Mouse (Mus musculus): ENCODE data around the gene Synpo2l.
"Not testable (repeated sequence)": the region's sequence is repeated elsewhere in the genome, so short reads cannot be mapped to it uniquely, and the experiment has no call there.

Synpo2l gene

DNA sequence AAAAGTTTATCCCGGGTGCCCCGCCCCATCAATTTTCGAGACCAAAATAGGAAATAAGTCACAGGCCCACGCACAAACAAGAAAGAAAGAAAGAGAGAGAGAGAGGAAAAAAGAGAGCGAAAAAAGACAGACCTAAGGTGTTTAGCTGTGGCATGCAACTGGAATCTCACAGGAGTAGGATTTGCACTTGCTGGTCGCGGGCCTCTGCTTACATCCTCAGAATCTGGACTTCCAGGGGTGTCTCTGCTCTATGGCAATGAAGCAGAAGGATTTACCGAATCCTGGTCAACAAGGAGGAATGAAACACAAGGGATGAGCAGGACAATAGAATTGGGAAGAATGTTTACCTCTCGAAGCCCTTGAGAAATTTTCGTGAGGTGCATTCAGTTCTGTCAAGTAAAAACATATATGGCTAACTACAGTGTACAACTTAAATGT is 26.7 kb downstream of the Synpo2l start:
- no peak for DNase-seq (ENCODE audit: low read depth)

DNA sequence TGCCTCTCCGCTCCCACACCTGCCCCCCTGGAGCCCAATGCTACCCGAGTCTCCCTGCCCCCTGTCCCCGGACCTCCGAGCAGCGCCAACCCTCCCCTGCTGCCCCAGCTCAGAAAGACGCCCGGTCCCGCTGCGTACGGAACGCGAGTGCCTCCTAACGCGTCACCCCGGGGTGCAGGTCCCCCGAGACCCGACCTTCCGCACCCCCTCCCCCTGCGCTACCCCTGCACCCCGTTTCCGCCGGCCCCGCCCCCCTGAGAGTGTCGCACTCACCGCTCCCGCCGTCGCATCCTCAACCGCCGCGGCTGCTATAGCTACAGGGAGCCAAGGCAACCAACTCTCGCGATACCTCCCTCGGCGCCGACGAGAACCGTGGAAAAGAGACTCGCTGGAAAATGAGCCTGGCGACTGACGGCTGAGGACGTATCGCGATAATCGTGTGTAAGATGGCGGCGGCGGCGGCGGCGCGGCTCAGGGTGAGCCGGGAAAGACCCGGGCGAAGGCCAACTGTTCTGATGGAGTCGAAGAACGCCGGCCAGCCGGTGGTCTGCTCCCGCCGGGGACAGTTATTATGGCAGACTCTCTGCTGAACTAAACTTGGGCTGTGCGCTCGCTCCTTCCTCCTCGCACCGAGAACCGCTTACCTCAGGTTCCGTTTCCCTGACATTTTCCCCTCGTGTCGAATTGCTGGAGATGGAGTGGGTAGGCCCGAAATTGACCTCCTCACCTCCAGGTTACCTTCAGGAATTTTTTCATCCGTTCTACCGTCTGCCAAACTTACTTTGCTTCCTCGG is 27.3 kb downstream of the Synpo2l start, which contains the start of gene Usp54:
Gene Usp54 (minus strand): TSS at position 420 of the 794 bp plus-strand sequence.
- DNase-seq (ENCODE audit: low read depth): peak; percentile 99

DNA sequence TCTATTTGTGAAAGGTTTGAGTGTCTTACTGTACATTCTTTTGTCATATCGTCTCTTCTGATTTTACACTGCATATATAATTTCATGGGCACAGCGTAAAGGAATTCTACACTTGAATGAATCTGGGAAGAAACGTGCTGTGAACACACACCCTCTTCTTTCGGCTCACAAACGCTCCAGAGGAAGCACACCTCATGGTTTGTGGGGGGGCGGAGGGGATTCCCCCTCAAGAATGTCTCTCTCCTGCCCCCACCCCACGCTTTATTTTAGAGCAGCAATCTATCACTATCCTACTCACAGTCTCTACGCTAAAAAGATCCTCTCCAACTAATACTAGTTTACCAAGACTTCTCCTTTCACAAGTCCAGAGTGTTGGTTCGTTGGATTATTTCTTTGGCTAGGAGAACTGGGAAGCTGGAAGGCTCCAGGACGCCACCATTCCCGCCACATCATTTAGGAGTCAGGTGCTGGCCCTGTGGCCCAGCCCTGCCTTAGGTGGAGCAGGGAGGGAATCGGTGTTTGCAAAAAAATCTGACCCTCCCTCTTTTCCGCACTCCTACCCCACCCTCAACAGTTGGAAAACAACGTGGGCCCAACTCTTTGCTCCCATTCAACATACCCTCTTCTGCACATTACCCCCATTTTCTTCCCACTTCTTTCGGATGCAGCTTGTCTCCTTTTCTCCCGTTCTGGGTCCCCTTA is 28.1 kb downstream of the Synpo2l start:
- no peak for DNase-seq (ENCODE audit: low read depth)

DNA sequence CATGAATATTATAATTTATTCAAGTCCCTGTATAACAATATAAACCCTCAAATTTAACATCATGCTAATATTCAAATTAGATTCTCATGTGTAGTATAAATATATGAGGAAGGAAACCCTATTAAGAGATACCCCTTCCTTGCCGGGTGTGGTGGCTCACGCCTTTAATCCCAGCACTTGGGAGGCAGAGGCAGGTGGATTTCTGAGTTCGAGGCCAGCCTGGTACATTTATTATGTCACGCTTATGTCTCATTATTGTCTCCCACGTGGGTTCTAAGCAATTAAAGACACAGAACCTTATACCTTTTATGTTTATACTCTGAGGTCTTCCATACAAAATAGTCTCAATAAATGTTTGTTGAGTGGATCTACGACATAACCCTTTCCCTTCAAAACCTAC is 29.5 kb downstream of the Synpo2l start:
- DNase-seq (ENCODE audit: low read depth): no peak

DNA sequence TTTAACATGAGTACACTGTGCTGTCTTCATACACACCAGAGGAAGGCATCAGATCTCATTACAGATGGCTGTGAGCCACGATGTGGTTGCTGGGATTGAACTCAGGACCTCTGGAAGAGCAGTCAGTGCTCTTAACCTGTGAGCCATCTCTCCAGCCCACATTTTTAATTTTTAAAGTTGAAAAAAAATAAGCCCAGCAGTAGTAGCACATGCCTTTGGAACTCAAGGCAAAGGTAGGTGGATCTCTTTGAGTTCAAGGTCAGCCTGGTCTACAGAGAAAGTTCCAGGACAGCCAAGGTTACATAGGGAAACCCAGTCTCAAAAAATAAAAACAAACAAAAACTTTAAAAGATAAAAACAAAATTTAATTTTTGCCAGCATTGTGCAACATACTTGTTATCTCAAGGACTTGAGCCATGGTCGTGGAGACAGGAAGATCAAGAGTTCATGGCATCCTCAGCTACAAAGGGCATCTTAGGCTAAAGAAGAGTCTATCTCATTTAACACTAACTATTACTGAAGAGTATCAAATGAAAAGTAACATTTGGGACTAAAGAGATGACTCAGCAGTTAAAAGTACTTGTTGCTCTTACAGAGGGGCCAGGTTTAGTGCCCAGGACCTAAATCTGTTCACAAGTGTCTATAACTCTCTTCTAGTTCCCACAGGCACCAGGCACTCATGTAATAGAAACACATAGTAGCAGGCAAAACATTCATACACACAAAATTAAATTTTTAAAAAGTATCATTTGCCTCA is 30.2 kb downstream of the Synpo2l start:
- no peak for DNase-seq (ENCODE audit: low read depth)

DNA sequence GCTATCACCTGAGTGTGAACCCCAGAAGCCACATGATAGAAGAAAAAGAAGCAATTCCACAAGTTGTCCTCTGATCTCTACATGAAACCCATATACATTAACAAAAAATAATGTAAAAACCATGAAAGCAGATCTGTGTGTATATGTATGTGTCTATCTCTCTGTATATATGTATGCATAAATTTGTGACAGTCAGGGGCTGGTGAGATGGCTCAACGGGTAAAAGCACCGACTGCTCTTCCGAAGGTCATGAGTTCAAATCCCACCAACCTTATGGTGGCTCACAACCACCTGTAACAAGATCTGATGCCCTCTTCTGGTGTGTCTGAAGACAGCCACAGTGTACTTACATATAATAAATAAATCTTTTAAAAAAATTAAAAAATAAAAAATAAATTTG is 31.2 kb downstream of the Synpo2l start:
- DNase-seq (ENCODE audit: low read depth): not testable (repeated sequence)

DNA sequence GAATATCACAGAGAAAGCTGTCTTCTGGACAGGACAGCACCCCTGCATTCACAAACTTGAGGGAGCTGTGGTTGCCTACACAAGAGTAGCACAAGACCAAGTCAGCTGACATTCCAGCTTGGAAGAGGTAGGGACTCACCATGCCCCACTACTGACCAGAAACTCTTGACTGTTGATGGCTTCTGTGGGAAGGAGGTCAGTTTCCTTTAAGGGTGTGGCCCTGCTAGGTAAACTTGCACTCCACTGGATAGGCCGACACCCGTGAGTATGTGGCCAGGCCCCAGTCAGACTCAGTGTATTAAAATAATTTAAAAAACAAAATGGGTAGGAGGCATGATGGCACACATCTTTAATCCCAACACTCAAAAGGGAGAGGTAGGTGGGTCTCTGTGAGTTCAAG is 32.6 kb downstream of the Synpo2l start:
- DNase-seq (ENCODE audit: low read depth): no peak

DNA sequence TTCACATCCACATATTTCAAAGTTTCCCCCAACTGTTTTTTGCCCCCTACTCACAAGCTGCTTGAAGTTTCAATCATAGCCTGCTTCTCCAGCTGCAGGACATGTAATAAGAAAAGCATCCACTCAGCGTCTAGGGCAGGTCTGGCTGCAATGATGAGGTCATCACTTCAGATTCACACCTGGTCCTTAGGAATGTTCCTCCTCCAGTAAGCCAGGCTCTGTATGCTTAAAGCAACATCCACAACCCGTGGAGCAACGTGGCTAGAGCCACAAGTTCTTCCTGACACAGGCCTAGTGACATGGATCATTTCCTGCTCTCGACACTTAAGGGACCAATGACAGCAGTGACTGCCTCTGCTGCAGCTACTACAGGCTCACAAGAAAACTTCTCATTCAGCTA is 36.9 kb downstream of the Synpo2l start:
- DNase-seq (ENCODE audit: low read depth): no peak

DNA sequence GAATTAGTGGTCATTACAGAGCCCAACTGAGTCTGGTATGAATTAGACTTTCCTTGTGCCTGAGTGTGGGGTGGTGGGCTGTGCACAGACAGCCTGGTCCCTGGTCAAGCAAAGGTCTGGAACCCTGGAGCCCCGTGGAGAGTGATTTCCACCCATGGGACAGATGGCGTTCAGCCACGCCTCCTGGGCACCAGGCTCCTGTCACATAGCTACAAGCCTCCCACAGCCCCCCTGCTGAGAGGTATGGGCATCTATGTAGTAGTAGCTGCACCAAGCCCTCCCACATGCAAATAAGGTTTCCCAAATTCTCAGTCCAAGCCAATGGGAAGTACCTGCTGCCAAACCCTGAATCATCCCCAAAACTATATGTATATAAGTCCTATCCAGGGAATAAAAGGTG is 41.2 kb downstream of the Synpo2l start:
- DNase-seq (ENCODE audit: low read depth): no peak

DNA sequence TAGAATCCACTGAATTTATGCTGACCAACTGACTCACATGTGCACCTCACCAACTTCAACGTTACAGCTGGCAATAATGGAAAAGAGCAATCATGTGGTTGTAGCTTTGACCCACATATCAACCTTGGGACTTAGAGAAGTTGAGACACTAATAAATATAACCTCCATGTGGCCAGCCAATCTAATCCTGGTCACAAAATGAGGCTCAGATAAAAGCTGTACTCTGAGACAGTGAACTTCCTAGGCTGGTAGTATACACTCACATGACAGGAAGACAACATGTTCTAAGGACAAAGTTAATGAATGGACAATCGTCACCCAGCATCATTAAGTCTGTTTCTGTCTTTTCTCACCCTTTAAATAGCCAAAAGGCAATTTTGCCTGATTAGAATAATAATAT is 41.7 kb downstream of the Synpo2l start:
- no peak for DNase-seq (ENCODE audit: low read depth)

DNA sequence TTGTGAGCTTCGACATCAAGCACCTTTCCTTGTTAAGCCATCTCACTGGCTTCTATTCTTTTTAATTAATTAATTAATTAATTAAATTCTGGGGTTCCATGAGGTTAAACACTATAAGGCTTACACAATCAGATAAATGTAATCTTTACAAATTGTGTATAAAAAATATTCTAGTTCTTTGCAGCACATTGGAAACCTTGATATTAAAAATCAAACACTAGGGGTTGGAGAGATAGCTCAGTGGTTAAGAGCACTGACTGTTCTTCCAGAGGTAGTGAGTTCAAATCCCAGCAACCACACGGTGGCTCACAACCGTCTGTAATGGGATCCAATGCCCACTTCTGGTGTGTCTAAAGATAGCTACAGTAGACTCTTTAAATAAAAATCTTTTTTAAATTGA is 45.2 kb downstream of the Synpo2l start:
- no peak for DNase-seq (ENCODE audit: low read depth)

DNA sequence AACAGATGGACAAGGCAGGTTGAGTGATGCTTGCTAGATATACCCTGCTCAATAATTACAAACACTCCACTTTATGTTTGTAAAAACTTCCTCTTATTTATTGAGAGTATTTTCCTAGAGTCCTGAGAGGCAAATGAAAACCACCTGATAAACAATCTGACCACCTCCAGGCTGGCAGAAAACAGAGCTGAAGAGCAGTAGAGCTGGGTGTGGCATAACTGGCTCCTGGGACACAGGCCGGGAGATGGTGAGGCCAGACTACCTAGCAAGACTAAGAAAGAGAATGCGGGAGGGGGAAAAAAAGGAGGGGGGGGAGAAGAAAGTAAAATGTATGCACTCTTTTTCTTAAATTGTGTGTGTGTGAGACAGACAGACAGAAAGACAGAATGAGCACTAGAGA is 45.7 kb downstream of the Synpo2l start:
- DNase-seq (ENCODE audit: low read depth): no peak

DNA sequence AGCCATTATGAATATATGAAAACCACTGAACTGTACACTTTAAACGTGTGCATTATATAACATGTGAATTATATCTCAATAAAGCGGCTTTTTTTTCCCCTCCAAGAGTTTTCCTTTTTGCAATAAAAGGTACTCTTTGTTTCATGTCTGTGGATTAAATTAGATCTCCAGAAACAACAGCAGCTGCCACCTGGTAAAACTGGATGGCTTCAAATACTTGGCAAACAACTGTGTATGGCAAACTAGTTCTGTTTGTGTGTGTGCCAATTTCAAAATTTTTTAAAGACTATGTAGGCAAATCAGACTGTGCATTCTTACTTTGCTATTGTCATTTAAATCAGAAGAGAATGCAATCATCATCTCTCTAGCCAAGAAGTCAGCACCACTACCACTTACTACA is 46.3 kb downstream of the Synpo2l start:
- no peak for DNase-seq (ENCODE audit: low read depth)

DNA sequence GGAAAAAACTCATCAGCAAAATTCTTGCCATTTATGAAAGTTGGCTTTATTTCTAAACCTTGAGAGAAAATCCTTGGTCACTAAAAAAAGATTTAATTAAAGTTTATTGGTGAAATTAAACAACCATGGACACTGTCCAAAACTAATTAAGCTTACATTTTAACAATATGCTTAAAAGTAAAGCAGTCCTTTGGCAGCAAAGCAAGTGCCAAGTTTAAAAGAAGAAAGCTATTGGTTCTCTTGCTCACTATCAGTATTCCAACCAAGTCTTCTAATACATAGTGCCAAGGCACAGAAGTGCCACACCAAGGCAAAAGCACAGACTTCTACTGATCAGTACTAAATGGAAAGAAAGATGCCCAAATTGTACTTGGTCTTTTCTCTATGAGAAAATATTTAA is 49.0 kb downstream of the Synpo2l start:
- DNase-seq (ENCODE audit: low read depth): no peak

DNA sequence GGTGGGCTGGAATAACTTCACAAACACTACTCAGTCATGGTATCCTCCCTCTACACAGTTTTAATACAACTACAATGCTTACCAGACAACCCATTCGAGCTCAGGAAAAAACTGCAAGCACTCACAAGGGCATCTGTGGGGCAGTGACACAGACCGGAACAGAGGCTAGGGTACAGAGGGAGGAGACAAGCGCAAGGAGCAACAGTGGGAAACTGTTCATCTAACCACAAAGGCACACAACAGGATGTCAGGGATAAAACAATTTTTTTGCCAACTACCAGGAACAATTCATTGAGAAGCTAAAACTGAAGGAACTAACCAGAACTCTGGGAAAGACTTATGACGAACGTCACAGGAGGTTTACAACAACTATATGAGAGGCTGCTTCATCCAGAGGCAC is 49.9 kb downstream of the Synpo2l start:
- DNase-seq (ENCODE audit: low read depth): no peak

DNA sequence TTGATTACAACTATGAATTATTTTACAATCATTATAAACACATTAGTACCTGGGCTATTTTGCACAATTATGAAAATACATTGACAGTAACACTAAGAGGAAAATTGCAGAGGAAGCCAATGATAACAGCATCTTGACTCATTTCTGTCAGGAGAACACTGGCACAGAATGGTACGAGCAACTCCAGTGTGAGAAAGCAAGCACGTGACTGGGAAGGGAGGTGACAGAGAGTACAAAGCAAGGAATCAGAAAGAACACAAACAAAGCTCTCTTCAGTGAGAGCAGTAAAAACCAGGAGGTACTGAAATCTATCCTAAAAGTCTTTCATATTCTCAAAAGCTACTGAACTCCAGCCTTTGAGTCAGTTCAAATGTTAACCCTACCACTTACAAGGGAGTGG is 51.7 kb downstream of the Synpo2l start:
- no peak for DNase-seq (ENCODE audit: low read depth)

DNA sequence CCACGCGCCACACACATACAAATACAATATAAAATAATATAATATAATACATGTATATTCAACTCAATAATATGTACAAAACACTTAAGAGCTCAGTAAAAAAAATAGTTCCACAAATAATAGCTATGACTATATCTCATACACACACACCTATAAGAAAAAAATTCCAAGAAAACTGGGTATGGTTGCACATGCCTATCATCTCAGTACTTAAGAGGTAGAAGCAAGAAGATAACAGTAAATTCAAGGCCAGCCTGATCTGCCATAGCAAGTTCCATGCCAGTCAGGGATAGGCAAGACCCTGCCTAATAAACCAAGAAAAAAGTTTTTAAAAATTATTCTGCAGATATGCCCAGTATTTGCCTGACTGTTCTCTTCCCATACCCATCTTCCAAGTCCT is 53.1 kb downstream of the Synpo2l start:
- DNase-seq (ENCODE audit: low read depth): no peak

DNA sequence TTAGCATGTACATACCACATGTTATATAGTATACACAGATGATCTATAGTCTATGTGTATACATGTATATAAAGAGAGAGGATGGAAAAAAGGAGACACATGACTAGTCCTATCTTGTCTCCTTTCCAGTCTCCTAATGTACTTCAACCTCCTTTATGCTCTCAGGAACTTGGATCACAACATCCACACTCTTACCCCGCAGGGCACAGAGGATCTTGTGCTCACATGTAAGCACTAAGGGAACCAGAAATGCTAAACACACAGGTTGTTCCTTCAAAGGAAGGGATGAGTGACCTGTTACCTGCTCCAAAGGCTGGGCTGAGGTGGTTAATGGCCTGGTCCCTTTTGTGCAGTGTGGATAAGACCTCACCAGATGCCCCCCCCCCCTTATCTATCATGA is 55.3 kb downstream of the Synpo2l start:
- no peak for DNase-seq (ENCODE audit: low read depth)

DNA sequence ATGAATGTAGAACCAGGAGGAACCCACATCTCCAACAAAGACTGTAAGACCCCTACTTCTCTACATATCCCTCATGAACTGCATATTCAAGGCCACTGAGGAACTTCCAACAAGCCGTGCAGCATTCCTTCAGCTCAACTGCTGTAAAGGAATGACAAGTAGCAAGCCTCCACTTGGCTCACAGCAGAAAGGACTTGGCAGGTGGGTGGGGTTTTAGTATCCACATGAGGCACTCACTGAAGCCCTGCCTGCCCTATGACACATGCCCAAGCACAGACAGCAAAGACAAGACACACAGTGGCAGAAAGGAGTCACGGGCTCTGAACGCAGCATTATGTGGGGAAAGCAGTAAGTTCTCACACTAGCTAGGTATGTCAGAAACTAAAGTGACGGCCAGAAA is 58.0 kb downstream of the Synpo2l start:
- no peak for DNase-seq (ENCODE audit: low read depth)

DNA sequence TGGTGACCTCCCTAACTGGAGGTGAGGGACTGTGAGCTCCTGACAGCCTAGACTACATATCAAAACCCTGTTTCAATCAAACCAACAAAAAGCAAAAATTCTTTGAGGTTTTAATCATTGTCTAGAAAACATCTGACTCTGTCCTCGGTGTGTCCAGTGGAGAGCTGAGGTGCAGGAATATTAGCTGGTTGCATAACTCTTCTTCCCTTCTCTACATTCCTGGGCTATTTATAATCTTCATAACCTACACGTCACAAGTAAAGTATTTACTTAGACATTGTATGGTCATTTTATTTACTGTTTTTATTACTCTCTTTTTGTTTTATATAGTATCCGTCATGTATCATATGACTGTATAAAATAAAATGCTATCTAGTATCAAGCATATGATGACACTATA is 58.6 kb downstream of the Synpo2l start:
- DNase-seq (ENCODE audit: low read depth): no peak

Measured in c-Kit-positive CD71-negative TER-119-negative erythroid progenitor cells, embryonic 14.5 days (primary cell).